Mouse (Mus musculus) midbrain, embryonic 13.5 days (tissue): ENCODE measurements around the gene Tgds. TPM values are rescaled to one million over a fixed set of nuclear protein-coding genes. Genes with fewer than 3 reads are reported as not detected.

ENCODE experiments used
- ATAC-seq: fragments of 200-750 bp; cut with Nextera tagmentation; 2 replicates; pipeline ENCODE4 v1.8.0; 2017; ENCODE audit warnings: mild to moderate bottlenecking, moderate TSS enrichment, moderate library complexity
- H3K27ac ChIP-seq: fragments of 300-500 bp; sonication (generic); 2 replicates; pipeline ENCODE4 v1.5.1; 2015; ENCODE audit warnings: inconsistent platforms, mild to moderate bottlenecking, moderate library complexity
- H3K27me3 ChIP-seq: fragments of 300-500 bp; sonication (generic); 2 replicates; pipeline ENCODE4 v1.6.1; 2015; ENCODE audit warnings: mild to moderate bottlenecking, inconsistent platforms
- H3K36me3 ChIP-seq: fragments of 300-500 bp; sonication (generic); 2 replicates; pipeline ENCODE4 v1.6.1; 2015; ENCODE audit warnings: mild to moderate bottlenecking, inconsistent platforms
- H3K4me1 ChIP-seq: fragments of 300-500 bp; sonication (generic); replicated peaks from 2 replicates; pipeline ENCODE4 v1.6.1; 2015; ENCODE audit warnings: inconsistent platforms
- H3K4me2 ChIP-seq: fragments of 300-500 bp; sonication (generic); replicated peaks from 2 replicates; pipeline ENCODE4 v1.6.1; 2015; ENCODE audit warnings: moderate library complexity, mild to moderate bottlenecking, inconsistent platforms
- H3K4me3 ChIP-seq: fragments of 300-500 bp; sonication (generic); replicated peaks from 2 replicates; pipeline ENCODE4 v1.5.1; 2015; ENCODE audit warnings: mild to moderate bottlenecking, inconsistent platforms
- H3K9ac ChIP-seq: fragments of 300-500 bp; sonication (generic); replicated peaks from 2 replicates; pipeline ENCODE4 v1.6.1; 2015; ENCODE audit warnings: mild to moderate bottlenecking, inconsistent platforms
- H3K9me3 ChIP-seq: fragments of 300-500 bp; sonication (generic); 2 replicates; pipeline ENCODE4 v1.6.1; 2016; ENCODE audit warnings: mild to moderate bottlenecking, inconsistent platforms
- whole genome bisulfite sequencing: fragments of 180-500 bp; shearing (Covaris S2); methylation state at CpG from one replicate; pipeline ENCODE4 v1.1.7; 2015; 5-methylcytosine and 5-hydroxymethylcytosine counted together
- polyA plus RNA-seq: library from polyadenylated mRNA; unstranded; fragments of >200 nt; fragmentation: Nextera tagmentation; extraction: Ambion mirVana; gene quantifications from 2 replicates; pipeline ENCODE4 v1.2.1, GENCODE M21; 2015

The Tgds gene
- polyA plus RNA-seq, 1 experiment from 2014 or later: 20.8 TPM

DNA sequence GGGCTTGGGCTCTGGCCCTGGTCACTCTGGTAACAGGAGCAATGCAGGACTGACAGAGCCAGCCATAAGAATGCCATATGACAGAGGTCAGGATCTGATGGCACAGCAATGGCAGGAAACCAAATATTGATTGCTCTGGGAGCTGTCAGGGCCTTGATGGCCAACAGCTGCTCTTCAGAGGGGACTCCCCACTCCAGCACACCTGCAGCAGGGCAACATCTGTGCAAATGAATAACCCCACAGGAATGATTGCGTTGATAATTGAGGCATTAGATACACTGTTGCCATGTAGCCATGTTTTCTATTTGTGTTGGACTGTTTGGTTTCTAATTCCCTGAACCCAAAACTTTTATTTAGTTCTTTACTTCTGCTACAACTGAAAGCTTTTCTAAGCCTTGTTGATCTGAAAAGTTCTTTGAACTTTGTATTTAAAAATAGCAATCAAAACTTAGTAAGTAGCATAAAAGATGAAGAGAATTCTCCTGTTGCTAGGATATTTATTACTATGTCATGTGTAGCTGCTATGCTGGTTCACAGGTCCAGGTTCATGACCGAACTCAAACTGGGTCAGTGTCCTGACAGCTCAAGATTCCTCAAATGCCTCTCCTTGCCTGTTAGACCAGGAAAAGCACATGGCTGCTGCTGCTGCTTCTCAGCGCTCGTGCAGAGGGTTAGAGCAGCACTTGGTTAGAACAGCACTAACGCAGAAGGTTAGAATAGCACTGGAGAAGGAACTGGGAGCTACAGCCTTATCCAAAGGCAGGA lies 46.1 kb downstream of the Tgds start:
- H3K9me3 ChIP-seq: no peaks in the 10 kb centered on the region
- 0 out of 2 replicates have a peak, but pooled peaks cover 5% of the 10 kb centered on the region for H3K27me3 ChIP-seq
- no peak overlapping the region for H3K4me3 ChIP-seq
- H3K27ac ChIP-seq: no peak overlapping the region
- 50% methylated on average over 5 of the region's 5 CpGs for WGBS
- H3K36me3 ChIP-seq: no peaks in the 10 kb centered on the region
- no peak overlapping the region for H3K4me2 ChIP-seq
- no peak for ATAC-seq
- H3K9ac ChIP-seq: no peak overlapping the region
- H3K4me1 ChIP-seq: peaks cover 15% of the 10 kb centered on the region; the same call in 1 of the 2 replicates

DNA sequence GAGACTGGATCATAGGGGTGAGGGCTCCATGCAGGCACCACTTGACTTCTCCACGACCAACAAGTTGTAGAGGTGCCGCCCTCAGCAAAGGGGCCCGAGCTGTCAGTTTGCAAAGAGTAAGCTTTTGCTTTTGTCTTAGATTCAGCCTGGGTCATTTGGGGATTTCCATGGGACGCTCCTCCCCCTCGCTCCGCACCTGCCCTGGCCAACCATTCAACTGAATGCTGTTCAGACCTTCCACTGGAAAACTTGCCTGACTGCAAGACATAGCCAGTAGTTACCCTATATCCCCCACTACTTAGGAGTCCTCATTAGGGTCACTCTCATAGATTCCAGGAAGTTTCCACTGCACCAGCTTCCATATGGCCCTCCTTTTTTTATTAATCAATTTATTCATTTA lies 48.7 kb downstream of the Tgds start:
- no peaks in the 10 kb centered on the region for H3K36me3 ChIP-seq
- H3K4me2 ChIP-seq: no peak overlapping the region
- H3K27me3 ChIP-seq: 0 out of 2 replicates have a peak, but pooled peaks cover 5% of the 10 kb centered on the region
- no peak for ATAC-seq
- H3K27ac ChIP-seq: no peak overlapping the region
- H3K9me3 ChIP-seq: no peaks in the 10 kb centered on the region
- no peak overlapping the region for H3K4me3 ChIP-seq
- peaks cover 13% of the 10 kb centered on the region for H3K4me1 ChIP-seq
- WGBS: 85% methylated on average over 6 of the region's 6 CpGs
- H3K9ac ChIP-seq: no peak overlapping the region

DNA sequence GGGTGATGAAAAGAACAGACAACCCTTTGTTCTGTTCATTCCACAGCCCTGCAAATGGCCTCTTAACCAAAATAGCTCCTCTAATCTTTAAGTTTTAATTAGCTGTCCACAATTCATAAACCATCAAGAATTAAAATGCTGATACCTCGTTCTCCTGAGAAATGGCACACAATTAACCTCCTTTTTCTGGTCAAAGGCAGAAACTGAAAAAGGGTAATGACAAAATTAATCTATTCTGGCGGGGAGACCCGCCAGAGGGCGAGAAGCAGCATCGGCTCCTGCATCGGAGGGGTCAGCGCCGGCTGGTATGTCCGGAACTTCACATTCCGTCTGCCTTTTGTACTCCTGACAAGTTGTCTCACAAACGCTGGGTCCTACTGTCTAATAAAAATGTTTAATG lies 51.9 kb downstream of the Tgds start:
- no peak for ATAC-seq
- H3K4me2 ChIP-seq: no peak overlapping the region
- no peaks in the 10 kb centered on the region for H3K36me3 ChIP-seq
- H3K4me3 ChIP-seq: no peak overlapping the region
- H3K27ac ChIP-seq: no peak overlapping the region
- H3K27me3 ChIP-seq: 0 out of 2 replicates have a peak, but pooled peaks cover 5% of the 10 kb centered on the region
- no peaks in the 10 kb centered on the region for H3K9me3 ChIP-seq
- H3K9ac ChIP-seq: no peak overlapping the region
- peaks cover 7% of the 10 kb centered on the region; the same call in 1 of the 2 replicates for H3K4me1 ChIP-seq
- WGBS: 39% methylated on average over 11 of the region's 11 CpGs

DNA sequence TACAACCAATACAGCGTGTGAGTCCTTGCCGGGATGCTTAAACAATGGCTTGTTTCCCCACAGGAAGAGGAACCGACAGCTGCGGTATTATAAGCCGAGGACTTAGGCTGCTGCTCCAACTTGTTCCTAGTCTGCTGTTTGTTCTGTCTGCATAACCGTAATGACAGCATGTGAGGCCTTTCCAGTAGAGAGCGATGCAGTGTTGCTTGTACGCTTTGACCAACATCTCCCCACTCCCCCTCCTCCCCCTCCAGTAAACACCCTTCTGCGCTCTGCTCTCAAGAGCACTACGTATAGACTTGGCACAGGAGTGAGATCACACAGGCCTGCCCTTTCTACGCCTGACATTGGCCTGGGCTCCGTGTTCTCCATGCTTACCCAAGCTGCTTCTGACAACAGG lies 62.5 kb downstream of the Tgds start:
- 77% methylated on average over 12 of the region's 12 CpGs for WGBS
- Histone ChIP-seq H3K36me3 (no peaks in the 10 kb centered on the region), H3K9ac (no peak overlapping the region), H3K4me3 (no peak overlapping the region), H3K27ac (no peak overlapping the region), H3K27me3 (no peaks in the 10 kb centered on the region), H3K9me3 (no peaks in the 10 kb centered on the region), H3K4me2 (no peak overlapping the region), H3K4me1 (no peaks in the 10 kb centered on the region)
- no peak for ATAC-seq

DNA sequence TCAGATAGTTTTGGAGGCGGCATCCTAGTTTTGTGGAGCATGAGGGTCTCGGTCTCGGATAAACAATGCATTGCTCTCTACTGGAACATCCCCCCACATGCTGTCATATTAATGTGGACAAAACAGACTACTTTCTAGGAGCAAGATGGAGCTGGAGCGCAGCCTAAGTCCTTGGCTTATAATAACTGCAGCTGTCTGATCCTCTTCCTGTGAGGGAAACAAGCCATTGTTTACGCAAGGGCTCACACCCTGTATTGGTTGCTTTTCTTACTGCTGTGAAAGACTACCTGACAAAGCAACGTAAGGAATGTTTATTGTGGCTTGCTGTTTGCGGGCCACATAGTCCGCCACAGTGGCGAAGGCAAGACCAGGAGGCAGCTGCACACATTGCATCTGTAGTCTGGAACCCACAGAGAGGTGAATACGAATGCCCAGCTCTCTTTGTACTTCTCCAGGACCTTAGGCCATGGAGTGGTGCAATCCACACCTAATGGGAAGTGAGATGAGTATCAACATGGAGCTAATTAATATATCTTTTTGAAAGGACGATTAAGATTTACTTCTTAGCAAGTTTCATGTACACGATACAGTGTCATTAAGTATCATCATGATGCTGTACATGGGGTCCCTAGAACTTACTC lies 63.0 kb downstream of the Tgds start:
- WGBS: 82% methylated on average over 12 of the region's 12 CpGs

More for the DNA sequence above, 63.0 kb downstream of the Tgds start:
- Histone ChIP-seq H3K4me1 (no peaks in the 10 kb centered on the region), H3K4me3 (no peak overlapping the region), H3K36me3 (no peaks in the 10 kb centered on the region), H3K4me2 (no peak overlapping the region), H3K9ac (no peak overlapping the region), H3K27me3 (no peaks in the 10 kb centered on the region), H3K27ac (no peak overlapping the region), H3K9me3 (no peaks in the 10 kb centered on the region)
- no peak for ATAC-seq

Other genes with a start within 250 kb of the Tgds start
- 1.2 and 1.4 TPM in 2 replicates for gene Dct, start 80.5 kb downstream of the Tgds start, polyA plus RNA-seq
- 33.4 and 34.6 TPM in 2 replicates for gene Gpr180, start 4.4 kb upstream of the Tgds start, polyA plus RNA-seq
- 12.2 and 16.7 TPM in 2 replicates for gene Sox21, start 104.3 kb upstream of the Tgds start, polyA plus RNA-seq
- gene Gm9376, start 134.2 kb upstream of the Tgds start, polyA plus RNA-seq: not detected in 2 replicates